Mouse (Mus musculus) urinary bladder, postnatal 4 days (tissue): ENCODE data around the gene Ces1d.

ENCODE experiments used
- DNase-seq, 2 experiments: peaks; one replicate each; pipeline ENCODE4 v3.0.0; 2021 to 2022; ENCODE audit warnings: low spot score in 2 of 2

Gene Ces1d

DNA sequence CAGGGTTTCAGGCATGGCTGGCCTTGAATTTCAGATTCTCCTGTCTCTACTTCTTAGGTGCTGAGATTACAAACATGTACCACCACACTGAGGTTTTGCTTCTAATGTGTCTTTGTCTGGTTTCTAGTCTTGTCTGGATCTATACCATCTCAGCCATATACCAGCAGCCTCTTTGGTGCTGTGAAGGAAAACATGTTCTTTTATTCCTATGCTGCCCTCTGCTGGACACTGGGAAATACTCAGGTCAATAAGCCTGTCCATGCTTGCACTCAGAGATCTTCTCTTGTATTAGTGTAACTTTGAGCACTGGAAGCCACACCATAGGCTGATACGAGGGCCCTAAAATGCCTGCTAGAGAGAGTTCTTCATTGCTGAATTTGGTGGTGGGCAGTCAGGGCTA, 56.9 kb downstream of the Ces1d start:
- DNase-seq, result no peak

GRCm38 (mm10) chr8:93132196-93132595, 65.4 kb downstream of the Ces1d start:
- no peak for DNase-seq

DNA sequence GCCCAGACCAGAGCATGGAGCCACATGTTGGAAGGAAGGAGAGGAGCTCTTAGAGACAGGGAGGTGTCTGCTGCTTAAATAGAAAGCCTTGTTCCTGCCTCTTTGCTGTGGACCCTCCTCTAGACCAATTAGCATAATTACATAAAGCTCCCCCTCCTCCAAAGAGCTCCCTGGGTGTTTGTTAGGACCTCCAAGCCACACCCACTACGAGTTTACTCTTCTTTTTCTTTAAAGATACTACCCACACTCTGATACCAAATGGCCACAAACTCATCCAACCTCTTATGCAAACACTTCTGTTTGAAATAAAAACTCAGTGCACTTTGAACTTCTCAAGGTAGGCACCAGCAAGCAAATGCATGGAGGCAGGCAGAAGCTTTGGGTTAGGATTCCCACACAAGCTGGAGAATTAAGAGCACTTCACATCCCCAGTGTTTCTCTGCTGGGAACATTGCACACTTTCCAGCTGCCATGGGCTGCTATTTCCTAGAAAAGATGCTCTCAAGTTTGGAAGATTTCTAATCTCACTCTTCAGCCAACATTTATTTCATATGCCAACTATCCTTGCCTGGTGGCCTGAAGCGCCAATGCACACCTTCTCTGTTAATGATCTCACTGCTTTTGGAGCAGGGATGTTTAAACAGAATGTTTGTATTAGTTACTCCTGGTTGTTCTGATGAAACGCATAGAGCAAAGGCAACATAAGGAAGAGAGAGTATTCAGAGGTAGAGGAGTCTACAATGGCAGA, 66.2 kb downstream of the Ces1d start, which contains the start of gene Ces1c:
TSS of gene Ces1c (minus strand) at position 51 of the 748 bp plus-strand sequence.
- no peak for DNase-seq

DNA sequence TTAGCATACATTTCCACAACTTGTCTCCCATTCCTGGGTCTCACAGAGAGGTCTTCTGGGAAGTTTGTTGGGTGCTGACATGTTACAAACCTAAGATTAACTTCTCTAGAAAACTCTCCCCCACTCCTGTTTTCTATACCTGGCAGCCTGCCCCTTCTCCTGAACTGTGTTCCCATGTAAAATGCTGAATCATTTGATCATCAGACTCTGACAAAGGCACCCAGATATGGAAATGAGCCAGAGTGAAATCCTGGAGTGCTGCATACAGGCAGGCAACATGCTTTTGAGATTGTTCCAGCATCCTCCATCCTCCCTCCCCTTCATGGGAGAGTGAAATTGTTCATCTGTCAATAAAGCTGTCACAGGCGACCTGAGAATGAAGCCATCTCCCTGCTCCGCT, 71.2 kb downstream of the Ces1d start:
- DNase-seq, result no peak

DNA sequence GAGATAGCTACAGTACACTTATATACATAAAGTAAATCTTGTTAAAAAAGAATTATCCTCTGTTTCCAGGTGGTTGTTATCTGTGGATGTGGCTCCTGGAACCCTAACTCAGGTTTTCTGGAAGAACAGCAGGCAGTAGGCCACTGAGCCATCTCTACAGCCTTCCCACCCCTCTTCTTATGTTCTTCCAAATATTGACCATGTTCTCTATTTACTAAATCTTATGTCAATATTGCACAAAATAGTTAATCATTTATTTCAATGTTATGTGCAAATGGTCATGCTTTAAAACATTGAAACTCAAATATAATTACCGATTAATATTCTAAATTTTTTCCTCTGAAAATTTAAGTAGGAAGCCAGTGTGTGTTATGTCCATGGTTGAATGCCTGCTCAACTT, 75.6 kb downstream of the Ces1d start:
- DNase-seq, result no peak
